In the genomic region with DNA sequence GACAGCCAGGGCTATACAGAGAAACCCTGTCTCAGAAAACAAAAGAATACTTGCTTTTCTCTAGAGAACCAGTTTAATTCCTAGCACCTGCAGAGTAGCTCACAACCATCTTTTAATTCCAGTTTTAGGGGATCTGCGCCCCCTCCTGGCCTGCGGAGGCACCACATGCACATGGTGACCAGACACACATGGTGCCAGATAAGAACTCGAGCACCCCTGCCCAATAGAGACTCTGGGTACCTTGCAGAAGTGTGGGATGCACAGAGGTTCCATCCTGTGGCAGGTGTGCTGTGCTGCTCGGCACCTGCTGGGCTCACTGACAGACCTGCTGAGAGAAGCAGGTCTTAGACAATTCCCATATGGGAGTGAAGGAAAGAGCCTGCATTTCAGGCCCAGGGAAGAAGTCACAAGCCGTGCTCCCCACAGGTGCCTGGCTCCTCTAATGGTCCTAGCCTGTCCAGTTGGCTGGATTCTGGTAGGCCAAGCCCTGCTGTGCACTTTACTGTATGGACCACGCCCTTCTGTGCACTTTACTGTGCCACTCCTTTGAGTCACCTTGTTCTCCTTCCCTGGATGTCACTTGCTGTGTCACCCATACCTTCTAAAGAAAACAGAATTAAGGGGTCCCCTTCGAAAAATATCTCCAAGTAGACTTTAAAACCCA, we compare ENCODE assay signal across 9 mouse cellular contexts. TPM values are rescaled to one million over a fixed set of nuclear protein-coding genes. Genes with fewer than 3 reads are reported as not detected.
DNase-seq lines count a peak whose midpoint lies in the region; ATAC-seq and TF ChIP-seq lines count a peak whose summit lies in the region.
"Had no signal": no experiment of that assay in that cellular context is flagged by ENCODE, and none has a peak within 500 bp of the region (broad histone marks: within the 10 kb centered on the region; RNA-seq: fewer than 3 reads in every experiment).

No protein-coding gene starts in this region.

- peaks cover 7% of the 10 kb centered on the region for H3K36me3 ChIP-seq in limb, embryonic 11.5 days (ENCODE audit: control insufficient read depth, insufficient read depth, low read length)
- H3K36me3 ChIP-seq in limb, embryonic 10.5 days: peaks cover 17% of the 10 kb centered on the region
- H3K36me3 ChIP-seq in G1E (replicated peaks): peaks cover 49% of the 10 kb centered on the region
- H3K36me3 ChIP-seq in liver, embryonic 13.5 days: peaks cover 23% of the 10 kb centered on the region

- no peaks in the 10 kb centered on the region for H3K27me3 ChIP-seq in cerebellum, adult 2 months (ENCODE audit: control insufficient read depth, insufficient read depth, low read length)
- H3K27me3 ChIP-seq in limb, embryonic 11.5 days (ENCODE audit: control insufficient read depth, insufficient read depth, low read length): no peaks in the 10 kb centered on the region
- H3K27me3 ChIP-seq in limb, embryonic 10.5 days (ENCODE audit: low read depth, poor library complexity, severe bottlenecking): no peaks in the 10 kb centered on the region
- H3K27me3 ChIP-seq in G1E (ENCODE audit: insufficient read depth, low read length): no peaks in the 10 kb centered on the region
- H3K27me3 ChIP-seq in liver, embryonic 13.5 days: no peaks in the 10 kb centered on the region

- TF ChIP-seq CTCF in cerebellum, adult 2 months (IDR thresholded peaks at IDR 0.05; ENCODE audit: borderline replicate concordance, insufficient read depth, low read depth, low read length): peak; percentile 47; the same call in 1 of the 2 replicates
- TF ChIP-seq CTCF in G1E (IDR thresholded peaks at IDR 0.05; ENCODE audit: low read depth, low read length): peak; percentile 34; the same call in 1 of the 2 replicates

- DNase-seq in cerebellum, adult 2 months: no peak
- DNase-seq in limb, embryonic 11.5 days (ENCODE audit: low spot score): peak; percentile 23
- no peak for DNase-seq in limb, embryonic 10.5 days (ENCODE audit: low spot score)
- DNase-seq in G1E (ENCODE audit: low spot score): no peak
- peak; percentile 15 for DNase-seq in liver, embryonic 13.5 days
- DNase-seq in frontal cortex, postnatal 36 days (ENCODE audit: low spot score in 2 of 2): no peak
- DNase-seq in testis, postnatal 14 days (ENCODE audit: low spot score): no peak
- DNase-seq: heart, postnatal 36 days had no signal

- H3K27ac ChIP-seq in cerebellum, adult 2 months (ENCODE audit: insufficient read depth, low read length): no peak overlapping the region
- no peak overlapping the region for H3K27ac ChIP-seq in limb, embryonic 11.5 days (replicated peaks; ENCODE audit: low read depth, low read length)
- no peak overlapping the region for H3K27ac ChIP-seq in limb, embryonic 10.5 days
- no peak overlapping the region for H3K27ac ChIP-seq in liver, embryonic 13.5 days

- no peak overlapping the region for H3K9ac ChIP-seq in limb, embryonic 11.5 days (ENCODE audit: low read length)
- H3K9ac ChIP-seq in liver, embryonic 13.5 days: no peak overlapping the region

- WGBS in cerebellum, adult 2 months: 63% methylated on average over 7 of the region's 7 CpGs
- WGBS in limb, embryonic 11.5 days: 62% methylated on average over 7 of the region's 7 CpGs
- WGBS in limb, embryonic 10.5 days: 70% methylated on average over 7 of the region's 7 CpGs
- WGBS in liver, embryonic 13.5 days (ENCODE audit: insufficient replicate concordance): 62% methylated on average over 7 of the region's 7 CpGs

- H3K4me2 ChIP-seq in limb, embryonic 11.5 days (ENCODE audit: low read depth, severe bottlenecking): no peak overlapping the region
- H3K4me2 ChIP-seq in liver, embryonic 13.5 days: no peak overlapping the region

- H3K4me1 ChIP-seq in cerebellum, adult 2 months (ENCODE audit: control insufficient read depth, insufficient read depth, low read length): no peaks in the 10 kb centered on the region
- no peaks in the 10 kb centered on the region for H3K4me1 ChIP-seq in limb, embryonic 11.5 days (ENCODE audit: control insufficient read depth, insufficient read depth, low read length)
- H3K4me1 ChIP-seq in limb, embryonic 10.5 days: no peaks in the 10 kb centered on the region
- H3K4me1 ChIP-seq in G1E (ENCODE audit: insufficient read depth, low read depth, low read length): no peaks in the 10 kb centered on the region
- H3K4me1 ChIP-seq in liver, embryonic 13.5 days (replicated peaks): no peaks in the 10 kb centered on the region

- TF ChIP-seq POLR2A in cerebellum, adult 2 months (IDR thresholded peaks at IDR 0.05; ENCODE audit: borderline replicate concordance, insufficient read depth, low read length): no peak

- H3K4me3 ChIP-seq in cerebellum, adult 2 months (replicated peaks; ENCODE audit: insufficient read depth, low read depth, low read length): no peak overlapping the region
- H3K4me3 ChIP-seq in limb, embryonic 11.5 days (ENCODE audit: low read depth, low read length): no peak overlapping the region
- no peak overlapping the region for H3K4me3 ChIP-seq in limb, embryonic 10.5 days
- H3K4me3 ChIP-seq in G1E (ENCODE audit: low read depth, low read length): no peak overlapping the region
- no peak overlapping the region for H3K4me3 ChIP-seq in liver, embryonic 13.5 days (replicated peaks)

- H3K9me3 ChIP-seq in limb, embryonic 11.5 days (ENCODE audit: control insufficient read depth, low read length): no peaks in the 10 kb centered on the region
- no peaks in the 10 kb centered on the region for H3K9me3 ChIP-seq in limb, embryonic 10.5 days (replicated peaks)
- no peaks in the 10 kb centered on the region; the same call in 1 of the 2 replicates for H3K9me3 ChIP-seq in G1E (replicated peaks)
- H3K9me3 ChIP-seq in liver, embryonic 13.5 days (replicated peaks): no peaks in the 10 kb centered on the region

- ATAC-seq in cerebellum, adult (ENCODE audit: insufficient number of reproducible peaks, low FRiP score, low TSS enrichment): no peak
- ATAC-seq in limb, embryonic 11.5 days (ENCODE audit: insufficient number of reproducible peaks, low FRiP score, low TSS enrichment, low read depth): no peak
- ATAC-seq in G1E (ENCODE audit: extremely low read depth, insufficient number of reproducible peaks, low FRiP score, poor library complexity, severe bottlenecking): no peak
- no peak for ATAC-seq in liver, embryonic 13.5 days (ENCODE audit: low read depth)

RNA-seq across cellular contexts. Expression of a gene that starts 8.6 kb away (rescaled TPM):
- 57.9 and 78.1 TPM in 2 replicates for polyA plus RNA-seq in cerebellum, adult 2 months (2012; rRNA removed)
- 0.20 and 0.45 TPM in 2 replicates for polyA plus RNA-seq in limb, embryonic 11.5 days (2014; fragmentation: Nextera tagmentation; extraction: Ambion mirVana)
- 0.29 and 0.31 TPM in 2 replicates for polyA plus RNA-seq in limb, embryonic 10.5 days (2016; fragmentation: Nextera tagmentation; extraction: Ambion mirVana)
- 0.68 TPM in 1 of 2 replicates, not detected in the other for total RNA-seq in G1E (2014; fragmentation: Nextera tagmentation)
- 0.06 and 0.27 TPM in 2 replicates for total RNA-seq in G1E (2017)
- polyA plus RNA-seq in G1E (2012): 0.27 and 0.29 TPM in 2 replicates
- polyA plus RNA-seq in liver, embryonic 13.5 days (2015; fragmentation: Nextera tagmentation; extraction: Ambion mirVana): 0.05 and 0.09 TPM in 2 replicates

RNA-seq across cellular contexts. Expression of a gene that starts 17.7 kb away (rescaled TPM):
- 116 and 118 TPM in 2 replicates for polyA plus RNA-seq in cerebellum, adult 2 months (2012; rRNA removed)
- 43.0 and 43.4 TPM in 2 replicates for polyA plus RNA-seq in limb, embryonic 11.5 days (2014; fragmentation: Nextera tagmentation; extraction: Ambion mirVana)
- 57.0 and 57.7 TPM in 2 replicates for polyA plus RNA-seq in limb, embryonic 10.5 days (2016; fragmentation: Nextera tagmentation; extraction: Ambion mirVana)
- 23.0 and 23.7 TPM in 2 replicates for total RNA-seq in G1E (2014; fragmentation: Nextera tagmentation)
- total RNA-seq in G1E (2017): 29.1 and 33.8 TPM in 2 replicates
- 62.6 and 64.1 TPM in 2 replicates for polyA plus RNA-seq in G1E (2012)
- polyA plus RNA-seq in liver, embryonic 13.5 days (2015; fragmentation: Nextera tagmentation; extraction: Ambion mirVana): 56.6 and 62.3 TPM in 2 replicates

RNA-seq across cellular contexts. Expression of a gene that starts 27.1 kb away (rescaled TPM):
- 0.80 and 1.0 TPM in 2 replicates for polyA plus RNA-seq in cerebellum, adult 2 months (2012; rRNA removed)
- 1.2 and 2.1 TPM in 2 replicates for polyA plus RNA-seq in limb, embryonic 11.5 days (2014; fragmentation: Nextera tagmentation; extraction: Ambion mirVana)
- 0.75 and 1.1 TPM in 2 replicates for polyA plus RNA-seq in limb, embryonic 10.5 days (2016; fragmentation: Nextera tagmentation; extraction: Ambion mirVana)
- not detected in 2 replicates for total RNA-seq in G1E (2014; fragmentation: Nextera tagmentation)
- not detected in 2 replicates for total RNA-seq in G1E (2017)
- polyA plus RNA-seq in G1E (2012): not detected in 2 replicates
- 0.09 TPM in 1 of 2 replicates, not detected in the other for polyA plus RNA-seq in liver, embryonic 13.5 days (2015; fragmentation: Nextera tagmentation; extraction: Ambion mirVana)

RNA-seq across cellular contexts. Expression of a gene that starts 45.9 kb away (rescaled TPM):
- 524 and 528 TPM in 2 replicates for polyA plus RNA-seq in cerebellum, adult 2 months (2012; rRNA removed)
- 95.1 and 96.4 TPM in 2 replicates for polyA plus RNA-seq in limb, embryonic 11.5 days (2014; fragmentation: Nextera tagmentation; extraction: Ambion mirVana)
- 81.4 and 84.6 TPM in 2 replicates for polyA plus RNA-seq in limb, embryonic 10.5 days (2016; fragmentation: Nextera tagmentation; extraction: Ambion mirVana)
- total RNA-seq in G1E (2014; fragmentation: Nextera tagmentation) (48.2 and 59.4 TPM in 2 replicates), G1E (2017) (89.6 and 109 TPM in 2 replicates)
- 14.7 and 17.5 TPM in 2 replicates for polyA plus RNA-seq in G1E (2012)
- 125 and 127 TPM in 2 replicates for polyA plus RNA-seq in liver, embryonic 13.5 days (2015; fragmentation: Nextera tagmentation; extraction: Ambion mirVana)

Comparison
In these comparisons a context has a peak if more than half of its experiments do, and no peak if none do; other contexts are left out.
1. DNase-seq: peak in limb, embryonic 11.5 days (single experiment) and liver, embryonic 13.5 days (single experiment); none in cerebellum, adult 2 months (0 of 2), limb, embryonic 10.5 days (single experiment), G1E (single experiment), frontal cortex, postnatal 36 days (0 of 2) and testis, postnatal 14 days (single experiment).
2. RNA of a gene that starts 8.6 kb away (polyA plus RNA-seq): 57.9 to 78.1 TPM in cerebellum, adult 2 months; 0.29 to 0.31 TPM in limb, embryonic 10.5 days, 0.27 to 0.29 TPM in G1E, 0.20 to 0.45 TPM in limb, embryonic 11.5 days and 0.05 to 0.09 TPM in liver, embryonic 13.5 days; every median in the first group is over 10 times any median in the second.